Mouse (Mus musculus): ENCODE measurements around the gene Nfic. TPM values are rescaled to one million over a fixed set of nuclear protein-coding genes. Genes with fewer than 3 reads are reported as not detected.

Nfic gene
- polyA plus RNA-seq, 1 experiment from 2014 or later: 10.1 TPM

DNA sequence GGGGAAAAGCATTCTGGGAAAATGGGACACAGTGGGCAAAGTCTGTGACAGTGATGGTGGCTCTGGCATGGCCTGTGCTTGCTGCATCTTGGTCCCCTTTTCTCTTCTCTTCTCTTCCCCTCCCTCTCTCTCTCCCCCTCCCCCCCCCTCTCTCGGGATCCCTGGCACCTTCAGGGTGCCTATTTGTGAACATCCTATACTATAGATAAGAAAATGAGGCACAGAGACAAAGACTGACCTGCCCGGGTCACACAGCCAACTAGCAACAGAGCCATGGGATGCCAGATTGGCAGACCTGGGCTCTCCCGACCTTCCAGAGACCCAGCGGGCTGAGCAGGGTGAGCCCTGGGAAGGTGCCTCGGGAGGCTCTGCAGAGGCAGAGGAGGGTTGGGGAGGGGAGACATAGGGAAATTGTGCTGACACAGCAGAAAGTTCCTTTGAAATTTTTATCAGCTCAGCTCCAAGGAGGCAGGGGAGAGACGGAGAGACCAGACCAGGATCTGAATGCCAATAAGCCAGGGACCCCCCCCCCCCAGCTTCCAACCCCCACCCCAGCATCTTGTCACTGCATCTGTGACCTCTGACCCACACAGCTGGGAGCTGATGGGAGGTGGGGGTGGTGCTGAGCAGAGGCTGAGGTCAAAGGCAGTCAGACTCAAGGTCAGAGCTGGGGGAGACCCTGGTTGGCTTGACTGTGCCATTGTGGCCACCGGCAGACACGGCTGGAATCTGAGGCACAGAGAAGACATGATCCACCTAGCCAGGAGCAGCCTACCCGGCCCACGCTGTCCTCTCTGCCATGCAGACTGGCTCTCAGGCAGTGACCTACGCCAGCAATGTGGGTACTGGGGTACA, 37.0 kb downstream of the Nfic start:
- Histone ChIP-seq H3K27ac (no peak overlapping the region), H3K4me3 (no peak overlapping the region), H3K4me2 (no peak overlapping the region), H3K9me3 (replicated peaks) (no peaks in the 10 kb centered on the region), H3K27me3 (replicated peaks) (peaks cover 63% of the 10 kb centered on the region), H3K9ac (no peak overlapping the region), H3K36me3 (peaks cover 8% of the 10 kb centered on the region; the same call in 1 of the 2 replicates), H3K4me1 (peaks cover 60% of the 10 kb centered on the region)
- WGBS (ENCODE audit: insufficient replicate concordance): 44% methylated on average over 11 of the region's 11 CpGs
- ATAC-seq: no peak

DNA sequence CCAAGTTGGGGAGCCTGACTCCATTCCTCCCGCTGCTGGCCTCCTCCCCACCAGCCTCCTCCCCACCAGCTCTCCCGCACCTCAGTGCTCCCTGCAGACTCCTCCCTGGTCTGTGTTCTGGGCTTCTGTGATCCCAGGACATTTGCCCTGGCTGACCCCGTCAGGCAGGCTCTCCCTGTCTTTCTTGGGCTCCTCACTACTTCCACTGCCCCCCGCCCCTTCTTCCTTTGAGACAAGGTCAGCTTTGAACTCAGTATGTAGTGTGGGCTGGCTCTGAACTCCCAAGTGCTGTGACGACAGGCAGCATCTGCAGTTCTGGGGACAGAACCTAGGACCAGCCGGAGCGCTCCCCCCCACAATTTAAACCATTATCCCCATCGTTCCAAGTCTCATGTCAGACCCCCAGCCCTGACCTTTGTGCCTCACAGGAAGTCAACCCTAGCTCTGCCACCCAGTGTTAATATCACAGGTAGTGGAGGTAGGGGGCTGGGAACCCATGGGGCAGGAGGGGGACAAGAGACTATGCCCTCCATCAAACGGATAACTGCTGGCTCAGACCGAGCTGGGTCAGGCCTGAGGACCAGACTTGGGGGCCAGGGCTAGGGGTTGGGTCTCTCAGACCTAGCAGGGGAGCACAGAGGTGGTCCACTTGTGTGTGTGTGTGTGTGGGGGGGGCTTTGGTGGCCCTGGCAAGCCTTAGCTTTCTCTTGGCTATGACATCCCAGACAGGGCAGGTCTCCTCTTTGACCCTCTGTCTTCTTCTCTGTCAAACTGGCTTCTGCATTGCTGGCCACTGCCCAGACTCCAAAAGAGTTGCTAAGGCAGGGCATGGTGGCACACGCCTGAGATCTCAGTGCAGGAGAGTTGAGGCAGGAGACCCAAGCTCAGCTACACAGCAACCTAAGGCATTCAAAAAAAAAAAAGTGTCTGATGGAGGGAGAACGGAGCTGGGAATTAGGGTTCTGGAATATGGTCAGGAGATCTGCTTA, 37.9 kb downstream of the Nfic start:
- Histone ChIP-seq H3K4me3 (peak overlapping the region; percentile 44), H3K27me3 (replicated peaks) (peaks cover 56% of the 10 kb centered on the region), H3K4me2 (peak overlapping the region; percentile 73), H3K27ac (no peak overlapping the region), H3K4me1 (peaks cover 69% of the 10 kb centered on the region), H3K9ac (peak overlapping the region; percentile 49; the same call in 1 of the 2 replicates), H3K9me3 (replicated peaks) (no peaks in the 10 kb centered on the region), H3K36me3 (peaks cover 8% of the 10 kb centered on the region; the same call in 1 of the 2 replicates)
- 39% methylated on average over 12 of the region's 12 CpGs for WGBS (ENCODE audit: insufficient replicate concordance)
- ATAC-seq: no peak

DNA sequence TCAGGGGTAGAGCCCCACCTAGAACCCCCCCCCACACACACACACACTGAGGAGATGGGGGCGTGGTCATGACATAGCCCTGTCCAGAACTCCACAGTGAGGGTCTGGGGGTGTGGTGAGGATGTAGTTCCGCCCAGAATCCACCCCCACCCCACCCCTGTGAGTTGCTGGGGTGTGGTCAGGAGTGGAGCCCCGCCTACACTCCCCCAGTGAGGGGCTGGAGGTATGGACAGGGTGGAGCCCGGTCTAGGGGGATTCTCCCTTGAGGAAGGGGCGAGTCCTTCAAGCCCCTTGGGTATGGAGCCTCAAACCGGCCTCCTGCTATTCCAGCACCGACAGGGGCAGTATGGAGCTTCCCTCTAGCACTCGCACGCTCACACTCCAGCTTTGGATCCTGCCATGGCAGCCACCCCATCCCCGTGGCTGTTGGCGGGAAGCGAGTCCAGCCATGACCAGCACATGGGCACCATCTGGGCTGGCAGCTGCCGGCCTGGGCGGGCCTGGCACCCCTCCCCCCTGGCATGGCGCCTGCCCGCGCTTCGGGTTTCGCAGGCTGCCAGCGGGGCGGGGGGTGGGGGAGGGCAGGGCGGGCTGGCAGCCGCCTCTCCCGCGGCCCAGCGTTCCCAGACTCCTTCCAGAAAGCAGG, 38.7 kb downstream of the Nfic start:
- Histone ChIP-seq H3K36me3 (peaks cover 8% of the 10 kb centered on the region; the same call in 1 of the 2 replicates), H3K27me3 (replicated peaks) (peaks cover 48% of the 10 kb centered on the region), H3K9ac (peak overlapping the region; percentile 49; the same call in 1 of the 2 replicates), H3K27ac (no peak overlapping the region), H3K4me2 (peak overlapping the region; percentile 73), H3K4me1 (peaks cover 72% of the 10 kb centered on the region), H3K9me3 (replicated peaks) (no peaks in the 10 kb centered on the region), H3K4me3 (peak overlapping the region; percentile 44)
- WGBS (ENCODE audit: insufficient replicate concordance): 3% methylated on average over 26 of the region's 26 CpGs
- ATAC-seq: peak; percentile 32

DNA sequence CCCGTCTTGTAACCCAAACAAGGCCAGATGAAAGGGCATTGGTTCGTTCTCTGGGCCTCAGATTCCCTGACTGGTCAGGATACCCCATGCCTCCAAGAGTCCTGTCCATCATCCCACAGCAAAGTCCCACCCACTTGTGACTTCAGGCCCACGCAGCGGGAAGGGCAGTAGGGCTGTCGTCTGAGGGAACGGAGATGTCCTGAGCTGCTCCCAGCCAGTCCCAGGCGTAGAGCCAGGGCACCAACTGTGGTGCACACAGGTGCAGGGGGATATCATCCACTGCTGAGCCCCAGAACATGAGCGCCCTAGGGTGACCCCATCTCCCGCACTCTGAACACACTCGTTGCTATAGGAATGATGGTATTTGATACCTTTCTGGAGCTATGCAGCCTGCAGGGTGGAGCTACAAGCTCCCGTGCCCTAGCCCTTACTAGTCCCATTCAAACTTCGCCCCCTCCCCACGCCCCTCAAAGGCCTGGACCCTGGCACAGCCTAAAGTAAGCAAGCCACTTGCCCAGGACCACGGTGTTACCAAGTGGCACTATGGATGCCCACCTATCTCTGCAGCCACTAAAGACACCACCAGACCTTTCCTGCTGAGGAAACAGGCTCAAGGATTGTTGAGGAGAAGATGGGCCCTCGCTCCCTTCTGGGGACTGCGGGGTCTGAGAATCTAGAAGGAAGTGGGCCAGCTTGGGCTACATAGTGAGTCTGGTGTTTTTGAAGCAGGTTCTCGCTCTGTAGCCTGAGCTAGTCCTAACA, 39.7 kb downstream of the Nfic start:
- WGBS (ENCODE audit: insufficient replicate concordance): 60% methylated on average over 17 of the region's 17 CpGs
- Histone ChIP-seq H3K4me3 (no peak overlapping the region), H3K4me1 (peaks cover 82% of the 10 kb centered on the region), H3K9ac (no peak overlapping the region), H3K4me2 (no peak overlapping the region), H3K9me3 (replicated peaks) (no peaks in the 10 kb centered on the region), H3K27me3 (replicated peaks) (peaks cover 39% of the 10 kb centered on the region), H3K27ac (no peak overlapping the region), H3K36me3 (peaks cover 8% of the 10 kb centered on the region; the same call in 1 of the 2 replicates)
- ATAC-seq: no peak

DNA sequence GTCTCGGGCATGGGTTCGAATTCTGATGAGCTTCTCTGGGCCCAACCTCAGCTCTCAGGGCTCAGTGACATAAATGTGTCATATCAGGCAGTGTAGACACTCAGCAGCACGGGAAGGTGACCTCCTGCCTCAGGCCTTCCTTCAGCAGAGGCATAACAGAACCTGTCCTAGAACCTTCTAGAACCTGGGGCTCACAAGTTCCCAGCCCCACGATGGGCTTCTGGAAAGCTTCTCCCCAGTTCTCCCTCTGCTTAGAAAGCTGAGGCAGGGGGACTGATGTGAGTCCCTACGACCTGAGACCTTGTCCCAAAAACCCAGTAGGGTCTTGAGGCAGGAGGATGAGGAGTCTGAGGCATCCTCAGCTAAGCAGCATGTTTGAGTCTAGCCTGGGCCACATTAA, 40.3 kb downstream of the Nfic start:
- H3K4me1 ChIP-seq: peaks cover 86% of the 10 kb centered on the region
- H3K4me2 ChIP-seq: no peak overlapping the region
- no peak overlapping the region for H3K9ac ChIP-seq
- no peak for ATAC-seq
- H3K9me3 ChIP-seq (replicated peaks): no peaks in the 10 kb centered on the region
- H3K27ac ChIP-seq: 0 out of 2 replicates have a peak overlapping the region, but pooled peaks have one; percentile 36
- H3K27me3 ChIP-seq (replicated peaks): peaks cover 33% of the 10 kb centered on the region
- 71% methylated on average over 5 of the region's 5 CpGs for WGBS (ENCODE audit: insufficient replicate concordance)
- H3K4me3 ChIP-seq: no peak overlapping the region
- peaks cover 3% of the 10 kb centered on the region; the same call in 1 of the 2 replicates for H3K36me3 ChIP-seq

DNA sequence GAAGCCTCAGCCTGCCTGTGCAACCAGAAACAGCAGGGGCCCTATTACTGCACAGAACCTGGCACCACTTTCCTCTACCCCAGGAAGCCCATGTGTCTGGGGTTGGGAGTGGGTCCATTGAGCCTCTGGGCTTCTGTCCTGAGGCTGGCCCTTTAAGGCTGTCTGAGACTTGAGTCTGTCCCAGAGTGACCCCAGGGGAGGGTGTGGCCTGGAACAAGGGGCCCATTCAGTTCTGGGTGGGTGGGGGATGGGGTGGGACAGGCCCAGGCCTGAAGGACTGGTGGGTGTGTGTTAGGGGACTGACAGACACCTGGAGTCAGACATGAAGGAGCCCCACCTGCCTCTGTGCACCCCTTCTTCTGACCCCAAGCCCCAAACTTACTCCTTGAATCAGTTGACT, 40.8 kb downstream of the Nfic start:
- Histone ChIP-seq H3K36me3 (no peaks in the 10 kb centered on the region), H3K9me3 (replicated peaks) (no peaks in the 10 kb centered on the region), H3K4me2 (no peak overlapping the region), H3K4me1 (peaks cover 86% of the 10 kb centered on the region), H3K9ac (no peak overlapping the region), H3K27ac (peak overlapping the region; percentile 36; the same call in 1 of the 2 replicates), H3K27me3 (replicated peaks) (peaks cover 29% of the 10 kb centered on the region), H3K4me3 (no peak overlapping the region)
- ATAC-seq: no peak

DNA sequence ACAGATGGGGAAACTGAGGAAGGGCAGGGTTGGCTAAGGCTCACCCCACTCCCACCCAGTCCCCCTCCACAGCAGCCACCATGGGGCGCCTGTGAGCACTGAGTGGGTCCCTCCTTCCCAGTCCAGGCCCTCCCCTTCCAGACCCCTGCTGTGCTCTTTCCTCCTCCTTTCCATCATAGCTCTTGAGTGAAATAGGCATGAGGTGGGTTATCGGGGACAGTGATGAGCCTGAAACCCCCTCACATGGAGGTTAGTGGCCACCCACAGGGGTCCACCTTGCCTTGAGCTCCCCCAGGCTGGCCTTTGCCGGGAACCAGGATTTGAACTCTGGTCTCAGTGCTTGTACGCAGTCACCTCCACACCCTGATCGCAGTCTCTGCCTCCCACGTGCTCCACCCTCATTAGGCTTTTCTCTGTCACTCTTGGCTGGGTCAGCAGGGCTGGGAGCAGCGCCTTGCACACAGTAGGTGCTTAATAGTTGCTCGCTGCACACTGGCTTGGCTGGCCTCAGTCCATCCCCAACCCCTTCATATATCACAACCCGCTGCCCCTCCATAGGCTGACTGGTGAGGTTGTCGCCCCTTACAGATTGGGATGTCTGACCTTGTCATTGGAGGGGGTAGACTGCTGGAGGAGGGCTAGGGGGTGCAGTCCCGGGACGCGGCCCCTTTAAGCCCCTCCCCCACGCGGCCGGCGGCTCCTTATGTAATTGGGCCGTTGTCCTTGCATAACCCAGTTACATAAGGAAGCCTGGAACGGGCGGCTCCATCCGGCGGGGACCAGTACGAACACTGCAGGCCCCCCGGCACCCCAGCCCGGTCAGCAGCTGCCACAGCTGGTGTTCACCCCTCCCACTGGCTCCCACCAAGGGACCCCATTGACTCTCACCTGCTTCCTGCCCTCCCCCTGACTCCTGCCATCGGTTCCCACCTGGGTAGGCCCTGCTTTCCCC, 41.8 kb downstream of the Nfic start:
- Histone ChIP-seq H3K9me3 (replicated peaks) (no peaks in the 10 kb centered on the region), H3K4me2 (peak overlapping the region; percentile 40), H3K36me3 (no peaks in the 10 kb centered on the region), H3K4me3 (no peak overlapping the region), H3K4me1 (peaks cover 91% of the 10 kb centered on the region), H3K27ac (peak overlapping the region; percentile 36), H3K27me3 (replicated peaks) (peaks cover 29% of the 10 kb centered on the region), H3K9ac (no peak overlapping the region)
- WGBS (ENCODE audit: insufficient replicate concordance): 25% methylated on average over 26 of the region's 26 CpGs
- ATAC-seq: 0 out of 2 replicates have a peak, but pooled peaks have one; percentile 13

DNA sequence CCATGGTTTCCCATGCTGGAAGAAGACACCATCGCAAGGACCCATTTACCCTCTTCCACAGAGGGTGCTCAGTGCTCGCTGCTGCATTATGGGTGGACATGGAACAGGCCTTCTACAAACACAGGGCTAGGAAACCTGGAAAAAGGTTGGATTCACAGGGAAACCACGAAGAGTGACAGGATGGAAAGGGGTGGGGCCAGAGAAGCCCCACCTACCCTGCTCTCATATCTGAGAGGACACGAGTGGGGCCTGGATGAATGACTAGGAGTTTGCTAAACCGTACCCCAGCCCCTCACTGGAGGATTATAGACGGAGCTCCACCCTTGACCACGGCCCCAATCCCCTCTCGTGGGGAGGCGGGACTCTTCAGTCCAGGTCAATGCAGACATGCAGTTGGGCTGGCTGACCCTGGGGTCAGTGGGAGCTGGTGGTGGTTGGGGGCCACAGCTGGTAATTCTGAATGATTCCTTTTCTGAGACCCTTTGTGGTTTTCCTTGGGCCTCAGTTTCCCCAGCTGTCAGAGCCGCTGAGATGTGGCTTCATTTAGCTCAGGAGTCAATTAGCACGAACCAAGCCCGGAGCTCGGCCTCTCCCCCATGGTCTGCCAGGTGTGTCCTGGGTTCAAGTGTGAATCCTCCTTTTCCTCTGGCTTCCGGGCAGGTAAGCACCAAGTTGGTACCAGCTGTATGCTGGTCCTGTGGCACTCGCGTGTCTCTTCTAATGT, 42.7 kb downstream of the Nfic start:
- Histone ChIP-seq H3K4me1 (peaks cover 91% of the 10 kb centered on the region), H3K36me3 (no peaks in the 10 kb centered on the region), H3K4me2 (no peak overlapping the region), H3K9ac (no peak overlapping the region), H3K27me3 (replicated peaks) (peaks cover 29% of the 10 kb centered on the region), H3K4me3 (no peak overlapping the region), H3K27ac (peak overlapping the region; percentile 52), H3K9me3 (replicated peaks) (no peaks in the 10 kb centered on the region)
- 59% methylated on average over 16 of the region's 16 CpGs for WGBS (ENCODE audit: insufficient replicate concordance)
- no peak for ATAC-seq

DNA sequence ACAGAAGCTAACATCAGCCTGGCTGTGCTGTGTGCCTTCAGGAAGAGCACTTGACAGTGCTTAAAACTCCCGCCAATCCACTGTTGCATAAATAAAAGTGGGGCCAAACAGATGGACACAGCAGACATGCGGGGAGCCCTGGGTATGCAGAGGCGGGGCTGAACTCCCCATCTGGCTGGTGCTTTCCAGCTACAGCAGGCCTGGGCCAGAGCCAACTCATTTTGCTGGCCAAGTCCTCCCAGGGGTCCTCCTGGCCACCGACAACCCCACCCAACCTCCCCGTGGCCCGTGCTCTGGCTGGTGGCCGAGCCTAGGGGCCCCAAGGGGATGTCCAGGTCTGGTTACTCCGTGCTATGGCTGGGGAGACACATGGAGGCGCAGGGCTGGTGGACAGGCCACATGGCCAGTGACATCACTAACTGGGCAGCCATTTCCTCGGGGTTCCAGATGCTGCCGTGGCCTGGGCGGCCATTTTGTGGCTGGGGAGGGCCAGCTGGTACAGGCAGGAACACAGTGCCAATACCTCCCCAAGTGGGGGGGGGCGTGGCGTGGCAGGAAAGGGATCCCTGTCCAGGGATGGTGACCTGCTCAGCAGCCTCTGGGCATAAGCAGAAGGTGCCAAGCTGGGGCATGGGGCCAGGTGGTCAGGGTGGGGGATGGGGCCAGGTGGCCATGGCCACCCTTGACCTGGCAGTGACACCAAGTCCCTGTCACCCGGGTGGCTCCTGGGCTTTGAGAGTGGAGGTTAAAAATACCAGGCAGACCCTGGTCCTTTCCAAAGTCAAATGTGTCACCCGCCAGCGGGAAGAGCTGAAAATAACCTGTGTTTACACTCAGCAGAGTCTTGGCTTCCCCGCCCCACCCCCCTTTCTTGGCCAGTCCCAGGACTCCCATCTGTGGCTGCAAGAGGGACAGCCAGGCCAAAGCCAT, 43.7 kb downstream of the Nfic start:
- peaks cover 29% of the 10 kb centered on the region for H3K27me3 ChIP-seq (replicated peaks)
- ATAC-seq: no peak
- peaks cover 91% of the 10 kb centered on the region for H3K4me1 ChIP-seq
- 0 out of 2 replicates have a peak overlapping the region, but pooled peaks have one; percentile 50 for H3K4me2 ChIP-seq
- no peak overlapping the region for H3K9ac ChIP-seq
- H3K36me3 ChIP-seq: 0 out of 2 replicates have a peak, but pooled peaks cover 4% of the 10 kb centered on the region
- WGBS (ENCODE audit: insufficient replicate concordance): 64% methylated on average over 18 of the region's 18 CpGs
- no peaks in the 10 kb centered on the region for H3K9me3 ChIP-seq (replicated peaks)
- no peak overlapping the region for H3K4me3 ChIP-seq
- peak overlapping the region; percentile 52 for H3K27ac ChIP-seq
